Mouse (Mus musculus): ENCODE data around the gene Ankrd42.

Gene Ankrd42

DNA sequence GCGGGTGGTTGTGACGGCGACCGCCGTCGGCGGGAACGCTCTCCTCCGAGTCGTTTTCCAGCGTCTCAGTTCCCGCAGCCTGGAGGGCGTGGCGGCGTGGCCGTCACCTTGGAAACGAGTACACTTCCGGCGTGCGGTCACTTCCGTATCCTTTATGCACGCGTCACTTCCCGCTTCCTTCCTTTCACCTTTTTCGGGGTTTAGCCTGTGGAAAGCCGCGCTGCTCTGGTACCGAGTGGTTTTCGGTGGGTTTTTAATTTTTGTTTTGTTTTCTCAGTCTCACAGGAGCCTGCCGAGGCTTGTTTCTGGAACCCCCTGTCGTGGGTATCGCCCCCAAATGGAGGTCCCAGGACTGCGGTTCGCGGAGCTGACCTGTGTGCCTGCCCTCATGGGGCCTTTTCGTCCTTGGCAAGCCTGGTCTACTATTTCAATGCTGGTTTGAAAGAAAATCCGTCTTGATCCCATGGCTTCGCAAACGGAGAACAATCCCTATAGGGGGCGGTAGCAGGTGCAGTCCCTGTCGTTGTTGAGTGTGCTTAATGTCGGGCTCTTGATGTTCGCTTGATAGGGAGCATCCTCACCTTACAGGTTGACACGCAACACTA lies at the start of gene Ankrd42:
Gene Ankrd42 (minus strand): TSS at position 122 of the 605 bp plus-strand sequence.
- DNase-seq (ENCODE audit: low spot score): peak; percentile 96

DNA sequence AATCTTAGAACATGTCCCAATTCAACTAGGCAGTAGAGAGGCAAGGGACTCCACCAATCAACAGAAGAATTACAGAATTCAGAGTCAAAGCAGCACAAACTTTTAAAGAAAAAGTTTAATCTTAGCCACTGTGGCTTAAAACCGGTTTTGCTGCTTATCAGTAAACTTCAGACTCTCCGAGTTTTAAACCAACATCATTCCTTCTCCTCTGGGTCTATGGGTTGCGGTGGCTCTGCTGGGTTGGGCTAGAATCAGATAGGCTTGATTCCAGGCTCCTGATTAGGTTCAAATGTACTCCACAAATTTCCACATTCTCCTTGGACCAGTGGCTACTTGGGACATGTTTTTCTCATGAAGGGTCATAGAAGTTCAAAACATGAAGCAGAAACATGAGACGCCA lies 40.4 kb upstream of the Ankrd42 start:
- DNase-seq (ENCODE audit: low spot score): no peak

DNA sequence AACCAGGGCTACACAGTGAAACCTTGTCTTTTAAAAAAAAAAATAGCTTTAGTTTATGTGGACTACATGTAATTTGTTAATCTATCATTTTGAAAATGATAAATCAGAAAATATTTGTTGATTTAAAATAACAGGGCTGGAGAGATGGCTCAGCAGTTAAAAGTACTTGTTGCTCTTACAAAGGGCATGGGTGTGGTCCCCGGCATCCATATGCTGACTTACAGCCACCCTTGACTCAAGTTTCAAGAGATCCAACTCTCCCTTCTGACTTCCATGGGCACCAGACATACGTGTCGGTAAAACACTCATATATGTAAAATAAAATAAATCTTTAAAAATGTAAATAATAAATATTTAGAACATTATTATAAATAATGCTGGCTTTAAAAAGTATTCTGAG lies 38.2 kb upstream of the Ankrd42 start:
- no peak for DNase-seq (ENCODE audit: low spot score)

DNA sequence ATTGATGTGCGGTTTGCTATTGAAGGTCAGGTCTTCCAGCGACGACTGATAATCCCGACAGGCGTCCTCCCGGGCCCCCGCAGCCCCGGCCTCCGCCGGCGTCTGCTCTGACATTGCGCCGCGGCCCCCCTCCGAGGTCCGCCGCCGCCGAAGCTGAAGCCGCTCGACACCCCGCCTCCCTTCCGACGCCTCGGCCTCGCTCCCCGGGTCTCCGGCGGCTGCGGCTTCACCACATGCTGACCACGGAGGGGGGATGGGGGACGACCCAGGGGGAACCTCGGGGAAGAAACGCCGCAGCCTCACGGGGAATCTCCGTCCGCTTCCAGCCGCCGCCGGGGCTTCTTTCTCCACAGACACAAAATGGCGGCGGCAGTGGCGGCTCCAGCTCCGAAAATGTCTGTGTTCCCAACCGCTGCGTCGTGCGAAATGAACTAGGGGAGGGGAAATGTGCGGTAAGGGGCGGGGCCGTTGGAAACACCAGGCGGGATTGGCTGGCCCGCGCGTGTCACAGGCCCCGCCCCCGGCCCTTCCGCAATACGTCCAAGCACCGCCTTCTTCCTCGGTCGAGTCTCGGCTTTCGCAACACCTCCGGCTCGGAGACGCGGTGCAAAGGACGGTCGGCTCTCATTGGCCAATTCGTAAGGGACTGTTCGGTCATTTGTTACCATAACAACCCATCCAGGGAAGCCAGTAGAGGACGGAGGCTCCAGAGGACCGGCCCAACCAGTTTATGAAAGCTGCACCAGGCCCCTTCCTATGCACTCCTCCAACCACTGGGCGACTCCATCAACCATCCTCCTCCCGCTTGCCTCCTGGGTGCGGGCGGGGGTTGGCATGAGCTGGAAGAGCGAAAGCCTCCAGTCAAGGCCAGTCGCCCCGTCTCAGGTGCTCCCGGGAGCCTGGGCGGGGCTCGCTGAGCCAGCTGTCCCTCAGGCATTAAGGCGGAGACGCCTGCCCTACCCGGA lies 32.8 kb upstream of the Ankrd42 start, which contains the start of gene Pcf11:
Gene Pcf11 (minus strand): TSS at position 428 of the 965 bp plus-strand sequence.
- peak; percentile 99 for DNase-seq (ENCODE audit: low spot score)

DNA sequence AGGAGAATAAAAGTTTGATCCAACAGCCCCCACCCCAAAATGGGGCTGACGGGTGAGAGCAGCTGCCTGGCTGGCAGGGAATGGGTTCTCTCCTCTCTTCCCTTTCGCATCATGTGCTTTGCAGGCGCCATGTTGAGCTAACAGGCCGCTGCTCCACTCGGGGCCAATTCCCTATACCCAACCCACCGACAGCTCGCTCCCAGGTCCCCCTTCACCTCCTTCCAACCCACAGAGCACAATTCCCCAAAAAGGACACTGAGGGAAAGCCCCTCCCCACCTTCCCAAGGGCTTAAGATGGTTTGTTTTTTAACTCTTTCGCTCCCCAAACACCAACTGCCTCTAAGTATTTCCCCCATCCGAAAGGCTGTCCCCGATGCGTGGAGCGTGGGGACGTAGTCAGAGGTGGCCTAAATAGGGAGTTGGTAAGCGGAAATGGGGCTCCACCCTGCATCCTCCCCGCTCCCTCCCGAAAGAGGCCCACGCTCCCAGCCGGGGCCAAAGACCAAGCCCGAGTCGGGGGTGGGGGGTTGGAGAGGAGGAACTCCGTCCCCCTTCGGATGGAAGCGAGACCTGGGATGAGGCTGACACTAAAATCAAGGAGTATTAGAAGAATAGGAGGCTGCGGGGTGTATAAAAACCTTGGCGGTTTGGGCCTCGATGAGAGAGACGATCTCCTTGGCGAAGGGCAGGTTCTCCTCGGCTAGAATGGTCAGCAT lies 32.0 kb upstream of the Ankrd42 start:
- DNase-seq (ENCODE audit: low spot score): peak; percentile 69

DNA sequence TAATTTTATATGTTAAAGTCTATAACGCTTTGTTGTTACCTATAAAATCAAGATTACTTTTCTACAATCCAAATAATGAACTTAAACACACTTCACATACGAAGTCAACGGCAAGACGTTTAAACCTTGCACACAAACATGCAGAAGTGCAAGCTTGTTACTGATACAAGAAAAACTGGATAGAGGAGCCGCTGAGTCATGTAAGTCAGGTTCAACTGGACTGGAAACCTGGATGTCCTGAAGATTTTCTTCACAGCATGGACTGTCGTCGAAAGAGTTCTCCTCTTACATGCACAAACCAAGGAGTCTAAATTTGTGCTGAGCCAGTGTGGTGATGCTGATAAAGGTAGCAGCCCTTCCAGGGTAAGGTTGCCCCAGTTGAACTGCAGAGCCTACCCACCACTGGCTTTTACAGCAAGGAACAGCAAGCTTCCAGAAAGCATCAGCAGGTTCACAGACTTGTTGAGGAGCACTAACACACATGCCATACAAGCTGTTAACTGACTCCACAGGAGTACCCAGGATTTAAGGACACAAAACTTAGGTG lies 29.4 kb upstream of the Ankrd42 start:
- no peak for DNase-seq (ENCODE audit: low spot score)

DNA sequence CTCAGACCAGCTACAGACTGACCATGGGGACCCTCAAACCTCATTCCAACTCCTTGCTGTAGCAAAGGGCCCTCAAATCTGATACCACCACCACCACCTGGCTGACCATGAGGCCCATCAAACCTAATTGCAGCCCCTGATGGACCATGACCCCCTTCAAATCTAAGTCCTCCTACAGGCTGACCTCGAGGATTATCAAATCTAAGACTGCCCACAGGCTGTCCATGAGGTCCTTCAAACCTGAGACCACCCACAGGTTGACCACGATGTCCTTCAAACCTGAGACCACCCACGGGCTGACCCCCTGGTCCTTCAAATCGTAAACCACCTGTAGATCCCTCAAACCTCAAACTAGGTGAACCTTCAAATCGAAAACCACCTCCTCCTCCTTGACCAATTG lies 21.1 kb upstream of the Ankrd42 start:
- no peak for DNase-seq (ENCODE audit: low spot score)

DNA sequence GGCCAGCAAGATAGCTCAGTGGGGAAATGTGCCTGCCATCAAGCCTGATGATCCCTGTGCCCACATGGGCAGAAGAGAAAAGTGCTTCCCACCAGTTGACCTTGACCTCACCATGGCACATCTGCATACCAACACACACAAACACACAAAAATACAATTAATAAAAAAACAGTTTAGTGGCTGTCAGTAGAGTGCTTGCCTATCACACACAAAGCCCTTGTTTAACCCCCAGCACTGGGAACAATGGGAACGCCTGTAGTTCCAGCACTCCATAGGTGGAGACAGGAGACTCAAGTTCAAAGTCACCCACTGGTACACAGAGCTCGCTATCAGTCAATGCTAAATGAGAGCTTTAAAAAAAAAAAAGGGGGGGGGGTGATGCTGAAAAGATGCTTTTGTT lies 19.4 kb upstream of the Ankrd42 start:
- no peak for DNase-seq (ENCODE audit: low spot score)

DNA sequence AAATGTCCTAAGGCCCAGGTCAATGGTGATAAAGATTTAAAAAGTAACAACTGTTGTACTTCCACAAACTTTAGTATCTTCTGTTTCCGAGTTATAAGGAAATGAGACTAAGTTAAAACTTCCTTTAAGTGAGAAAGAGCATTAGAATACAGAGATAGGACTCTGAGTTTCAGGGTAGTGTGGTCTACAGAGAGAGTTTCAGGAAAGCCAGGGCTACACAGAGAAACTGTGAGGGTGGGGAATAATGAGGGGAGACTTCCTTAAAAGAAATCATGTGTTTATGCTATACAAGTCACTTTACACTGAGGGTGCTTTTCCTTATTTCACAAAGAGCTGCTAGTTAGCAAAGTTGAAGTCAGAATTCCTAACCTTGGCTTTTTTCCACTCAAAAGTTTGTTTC lies 16.4 kb upstream of the Ankrd42 start:
- DNase-seq (ENCODE audit: low spot score): no peak

DNA sequence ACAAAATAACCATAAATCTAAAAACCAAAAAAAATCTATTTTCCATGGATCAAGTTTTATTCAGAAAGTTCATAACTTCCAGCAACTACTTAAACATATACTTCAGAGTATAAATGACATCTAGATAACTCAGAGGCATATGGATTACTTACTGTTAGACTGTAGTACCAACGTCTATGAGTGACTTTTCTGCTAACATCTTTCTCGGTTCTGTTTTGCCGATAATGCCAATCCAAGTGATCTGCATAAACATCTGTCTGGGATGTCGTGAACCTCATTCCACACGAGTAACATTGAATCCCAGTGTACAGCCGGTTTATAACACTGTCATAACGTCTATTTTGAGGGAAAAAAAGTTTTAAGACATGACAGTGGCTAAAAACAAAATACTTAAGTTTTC lies 10.8 kb upstream of the Ankrd42 start:
- DNase-seq (ENCODE audit: low spot score): no peak

DNA sequence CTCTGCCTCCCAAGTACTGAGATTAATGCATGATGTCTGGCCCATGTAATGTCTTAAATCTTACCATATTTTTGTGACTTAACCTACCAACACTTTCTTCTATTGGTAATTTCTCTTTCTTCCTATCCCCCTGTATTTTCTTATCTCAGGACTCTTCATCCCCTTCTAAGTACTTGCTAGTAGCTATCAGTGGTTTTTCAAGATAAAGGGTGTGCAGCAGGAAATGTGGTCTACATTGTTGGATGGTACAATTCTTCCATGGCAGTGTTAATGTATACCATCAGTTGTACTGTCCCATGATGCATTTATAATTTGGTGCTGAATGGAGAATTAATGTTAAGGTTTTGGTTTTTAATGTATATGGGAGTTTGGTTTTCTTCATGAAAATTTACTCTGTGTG lies 5.4 kb upstream of the Ankrd42 start:
- DNase-seq (ENCODE audit: low spot score): no peak

DNA sequence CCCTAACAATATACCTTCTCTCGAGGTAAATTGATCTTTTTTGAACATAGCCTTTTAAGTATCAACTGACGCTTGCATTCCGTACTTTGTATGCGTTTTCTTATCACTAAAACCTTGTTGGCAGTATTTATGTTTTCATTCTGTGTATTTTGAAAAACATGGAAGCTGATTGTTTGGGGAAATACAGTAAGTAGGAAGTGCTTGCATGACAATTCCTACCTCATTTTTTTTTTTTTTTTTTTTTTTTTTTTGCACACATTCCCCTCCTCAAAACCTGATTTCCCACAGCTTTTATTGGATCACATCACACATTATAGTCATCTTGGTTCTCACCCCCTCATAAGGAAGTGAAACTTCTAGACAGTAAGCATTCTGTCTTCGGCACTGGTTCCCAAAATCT lies 1.1 kb upstream of the Ankrd42 start:
- no peak for DNase-seq (ENCODE audit: low spot score)

DNA sequence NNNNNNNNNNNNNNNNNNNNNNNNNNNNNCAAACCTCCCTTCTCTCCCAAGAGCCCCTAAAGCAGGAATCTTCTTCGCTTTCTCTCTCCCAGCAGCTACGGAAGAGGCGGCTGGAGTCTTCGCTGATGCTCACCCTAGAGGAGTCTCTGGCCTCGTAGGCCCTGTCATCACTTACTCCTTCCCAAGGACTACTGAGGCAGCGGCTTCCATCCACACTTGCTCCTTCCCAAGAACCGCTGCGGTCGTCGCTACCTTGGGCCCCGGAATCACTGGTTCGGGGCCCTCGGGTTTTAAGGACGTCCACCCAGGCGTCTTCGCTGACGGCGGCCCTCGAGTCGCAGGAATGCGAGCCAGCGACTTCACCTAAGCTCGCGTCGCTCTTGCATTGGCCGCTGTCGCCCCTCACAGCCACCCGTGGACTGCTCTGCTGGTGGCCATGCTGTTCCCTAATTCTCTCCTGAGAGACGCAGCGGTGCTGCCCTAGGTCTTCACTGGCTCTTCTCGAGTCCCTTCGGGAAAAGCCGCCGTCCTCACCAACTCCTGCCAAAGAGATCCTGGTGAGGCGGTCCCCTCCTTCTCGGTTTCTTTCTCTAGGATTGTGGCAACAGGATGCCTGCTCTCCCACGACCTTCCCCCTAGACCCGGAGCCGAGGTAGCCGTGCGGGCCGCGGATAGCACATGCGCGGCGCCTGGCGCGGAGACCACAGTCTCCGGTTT lies 489 bp downstream of the Ankrd42 start:
- DNase-seq (ENCODE audit: low spot score): peak; percentile 55

DNA sequence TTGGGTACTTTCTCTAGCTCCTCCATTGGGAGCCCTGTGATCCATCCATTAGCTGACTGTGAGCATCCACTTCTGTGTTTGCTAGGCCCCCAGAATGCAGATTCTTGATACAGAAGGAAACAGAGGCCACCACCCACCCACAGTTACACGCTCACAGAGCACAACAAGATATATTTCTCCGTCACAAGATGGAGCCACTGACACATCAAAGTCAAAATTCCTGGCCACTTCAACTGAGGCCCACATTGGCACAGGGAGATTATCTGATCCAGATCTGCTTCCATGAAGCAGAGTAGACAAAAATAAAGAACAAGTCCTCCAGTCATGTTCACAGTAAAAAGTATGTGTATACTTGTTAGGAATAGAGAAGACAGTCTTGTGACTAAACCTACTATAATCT lies 6.8 kb downstream of the Ankrd42 start:
- DNase-seq (ENCODE audit: low spot score): no peak

DNA sequence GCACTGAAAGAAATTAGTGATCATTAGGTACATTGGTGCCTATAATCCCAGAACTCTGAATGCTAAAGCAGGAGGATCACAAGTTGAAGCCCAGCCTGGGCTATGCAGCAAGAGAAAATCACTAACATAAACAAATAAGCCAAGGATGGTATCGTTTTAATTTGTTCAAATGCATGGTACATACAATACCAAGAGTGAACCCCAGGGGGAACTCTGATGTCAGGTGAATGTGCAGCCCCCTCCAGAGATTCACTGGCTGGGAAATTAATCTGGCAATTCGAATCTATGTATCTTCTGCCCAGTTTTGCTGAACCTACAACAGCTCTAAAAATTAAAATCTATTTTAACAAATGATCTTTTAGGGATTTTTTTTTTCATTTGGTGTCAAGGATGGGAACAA lies 12.5 kb downstream of the Ankrd42 start:
- DNase-seq (ENCODE audit: low spot score): no peak

DNA sequence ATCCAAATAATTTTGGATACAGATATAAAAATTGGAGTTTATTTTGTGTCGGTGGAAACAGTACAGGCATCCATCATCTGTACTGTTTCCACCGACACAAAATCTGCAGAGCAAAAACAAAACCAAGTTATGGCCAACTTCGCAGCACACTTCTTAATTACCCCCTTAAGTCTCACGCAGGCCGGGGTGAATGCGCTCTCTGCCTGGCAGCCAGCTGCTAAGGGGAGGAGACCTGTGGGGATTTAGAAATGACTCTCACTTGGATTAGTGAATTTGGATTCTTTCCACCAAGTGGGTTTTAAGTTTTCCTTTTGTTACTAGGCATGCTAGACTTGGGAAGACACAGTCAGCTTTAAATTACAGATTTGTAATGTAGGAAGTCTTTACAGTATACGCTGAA lies 26.1 kb downstream of the Ankrd42 start:
- DNase-seq (ENCODE audit: low spot score): no peak

DNA sequence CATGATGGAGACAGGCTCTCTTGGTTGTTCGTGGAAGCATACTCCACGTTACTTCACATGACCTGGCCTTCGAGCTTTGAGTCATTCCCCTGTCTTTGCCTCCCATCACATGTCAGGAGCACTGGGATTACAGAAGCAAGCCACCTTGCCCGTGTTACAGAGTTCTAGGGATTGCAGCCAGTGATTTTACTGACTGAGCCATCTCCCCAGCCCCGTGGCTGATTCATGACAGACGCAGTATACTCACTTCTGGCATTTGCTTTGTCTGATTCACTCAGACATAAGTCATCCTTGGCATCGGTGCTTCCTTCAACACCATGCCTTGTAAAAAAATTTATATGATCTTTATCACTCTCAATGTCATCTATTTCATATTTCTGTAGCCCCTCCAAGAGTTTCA lies 32.0 kb downstream of the Ankrd42 start:
- no peak for DNase-seq (ENCODE audit: low spot score)

DNA sequence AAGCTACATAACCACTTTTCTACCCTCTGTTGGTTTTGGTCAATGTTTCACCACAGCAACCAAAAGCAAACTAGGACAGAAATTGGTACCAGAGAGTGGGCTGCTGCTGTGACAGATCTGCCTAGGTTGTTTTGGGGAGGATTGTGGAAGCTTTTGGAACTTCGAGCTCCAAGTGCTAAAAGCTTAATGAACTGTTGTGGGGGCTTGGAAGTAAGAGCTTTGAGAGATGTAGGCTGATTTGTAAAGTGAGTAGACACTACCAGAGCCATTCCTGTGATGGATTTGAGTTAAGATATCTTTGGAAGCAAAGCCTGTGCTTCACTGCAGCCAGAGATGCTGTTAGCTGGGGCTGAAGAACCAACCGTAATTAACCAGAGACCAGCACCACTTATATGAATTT lies 46.1 kb downstream of the Ankrd42 start:
- no peak for DNase-seq (ENCODE audit: low spot score)

DNA sequence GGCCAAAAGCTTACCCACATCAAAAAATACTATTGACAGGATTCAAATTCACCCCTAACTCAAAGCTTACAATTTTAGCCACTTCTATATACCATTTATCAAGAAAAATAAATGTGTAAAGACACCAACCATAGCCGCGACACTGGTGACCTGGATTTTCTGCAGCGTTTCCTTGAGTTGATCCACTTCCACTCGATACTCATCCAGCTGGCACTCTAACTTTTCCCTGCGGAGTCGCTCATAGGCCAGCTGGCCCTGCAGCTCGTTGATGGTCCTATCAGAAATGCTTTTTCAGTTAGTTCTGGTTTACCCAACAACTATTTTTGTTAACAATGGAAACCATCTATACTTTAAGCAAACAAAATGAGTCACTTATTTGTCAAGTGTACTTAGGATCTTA lies 47.0 kb downstream of the Ankrd42 start:
- DNase-seq (ENCODE audit: low spot score): no peak

DNA sequence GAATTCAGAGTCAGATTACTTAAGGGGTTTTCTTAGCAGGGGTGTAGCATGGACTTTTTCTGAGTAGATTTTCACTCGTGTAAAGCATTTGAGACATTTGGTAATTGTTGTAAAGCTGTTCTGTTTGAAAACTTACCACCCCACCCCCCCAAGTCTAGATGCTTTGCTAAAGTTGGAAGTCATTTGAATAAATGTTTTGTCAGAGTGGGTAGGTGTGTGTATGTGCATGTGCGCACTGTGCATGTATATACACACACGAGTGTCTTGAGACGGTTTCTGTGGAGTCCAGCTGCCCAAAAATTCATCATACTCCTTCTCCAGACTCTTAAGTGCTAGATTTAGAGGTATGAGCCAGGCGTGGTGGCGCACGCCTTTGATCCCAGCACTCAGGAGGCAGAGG lies 53.4 kb downstream of the Ankrd42 start:
- DNase-seq (ENCODE audit: low spot score): no peak

DNA sequence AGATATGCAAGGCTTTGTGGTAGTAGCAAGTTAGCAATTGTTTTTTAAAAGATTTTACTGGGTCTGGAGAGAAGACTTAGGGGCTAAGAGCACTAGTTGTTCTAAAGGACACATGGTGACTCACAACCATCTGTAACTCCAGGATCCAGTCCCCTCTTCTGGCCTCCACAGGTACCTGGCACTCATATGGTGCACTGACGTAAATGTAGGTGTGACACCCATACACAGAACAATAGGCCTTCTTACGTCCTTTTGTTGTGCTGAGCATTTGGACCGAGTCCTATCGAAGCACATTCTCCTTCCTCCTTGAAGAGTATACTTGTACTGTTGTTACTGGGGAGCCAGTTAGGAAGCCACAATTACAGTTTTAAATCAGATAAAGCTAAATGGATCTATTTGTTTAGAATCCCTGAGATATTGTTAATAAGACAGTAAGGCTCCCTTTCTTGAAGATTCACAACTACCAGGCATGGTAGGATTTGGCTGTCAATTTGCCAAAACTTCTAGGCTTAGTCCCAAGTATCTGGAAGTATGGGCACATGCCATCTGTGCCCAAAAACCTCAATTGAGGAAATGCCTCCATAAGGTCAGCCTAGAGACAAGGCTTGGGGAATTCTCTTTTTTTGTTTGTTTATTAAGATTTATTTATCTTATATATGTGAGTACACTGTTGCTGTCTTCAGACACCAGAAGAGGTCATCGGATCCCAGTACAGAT lies 56.3 kb downstream of the Ankrd42 start:
- no peak for DNase-seq (ENCODE audit: low spot score)
